Mouse (Mus musculus) embryonic fibroblast, embryonic 13.5 days (primary cell): Measurements from ENCODE around the gene Glcci1.

Source experiments
- CTCF ChIP-seq: IDR thresholded peaks from 2 replicates; pipeline ENCODE4 v1.5.1; 2011; ENCODE audit warnings: mild to moderate bottlenecking, control low read depth, low read length, moderate library complexity, borderline replicate concordance; ENCODE audit not compliant: insufficient read depth
- POLR2A ChIP-seq: IDR thresholded peaks from 2 replicates; pipeline ENCODE4 v1.6.1; 2011; ENCODE audit warnings: low read depth, mild to moderate bottlenecking, control low read depth, low read length, moderate library complexity

DNA sequence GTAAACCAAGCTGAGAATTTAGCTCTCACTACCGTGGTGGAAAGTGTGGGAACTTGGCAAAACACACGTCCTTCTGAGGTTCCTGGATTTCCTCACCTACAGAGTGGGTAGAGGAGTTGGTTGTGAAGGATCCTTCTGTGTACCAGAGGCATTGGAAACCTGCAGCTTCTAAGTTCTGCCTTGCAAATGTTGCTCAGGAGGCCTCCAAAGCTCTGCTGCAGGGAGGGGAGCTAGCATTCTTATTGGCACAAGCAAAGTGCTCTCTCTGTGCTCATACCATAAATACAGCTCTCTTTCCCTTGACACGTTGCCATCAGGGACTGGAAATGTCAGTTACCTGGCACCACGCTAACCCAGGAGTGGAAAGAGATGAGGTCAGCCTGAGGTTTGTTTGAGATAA lies 129.5 kb downstream of the Glcci1 start:
- no peak for TF ChIP-seq CTCF
- no peak for TF ChIP-seq POLR2A
